Mouse (Mus musculus) spleen, adult 2 months (tissue): ENCODE measurements around the gene Ifrd1.

Experiments
- CTCF ChIP-seq: fragments of 200-500 bp; IDR thresholded peaks from 2 replicates; pipeline ENCODE4 v1.5.1; 2011; ENCODE audit warnings: mild to moderate bottlenecking, inconsistent platforms; ENCODE audit not compliant: insufficient read depth, insufficient read length, insufficient replicate concordance; ENCODE audit errors: extremely low read depth
- POLR2A ChIP-seq: fragments of 200-500 bp; IDR thresholded peaks from 2 replicates; pipeline ENCODE4 v1.6.1; 2011; ENCODE audit warnings: low read depth, low read length, inconsistent platforms

GRCm38 (mm10) chr12:40220001-40220570, 28.2 kb downstream of the Ifrd1 start:
- no peak for TF ChIP-seq POLR2A
- no peak for TF ChIP-seq CTCF
